Mouse (Mus musculus) midbrain, embryonic 12.5 days (tissue): ENCODE measurements around the gene Gm49450. TPM values are rescaled to one million over a fixed set of nuclear protein-coding genes. Genes with fewer than 3 reads are reported as not detected.
"Not testable (repeated sequence)": the region's sequence is repeated elsewhere in the genome, so short reads cannot be mapped to it uniquely, and the experiment has no call there.

Experiments used
- ATAC-seq: fragments of 200-750 bp; cut with Nextera tagmentation; 2 replicates; pipeline ENCODE4 v1.8.0; 2017; ENCODE audit warnings: low read depth, moderate TSS enrichment, moderate library complexity; ENCODE audit not compliant: low FRiP score
- H3K27ac ChIP-seq: fragments of 300-500 bp; sonication (generic); replicated peaks from 2 replicates; pipeline ENCODE4 v1.5.1; 2016; ENCODE audit warnings: mild to moderate bottlenecking
- H3K27me3 ChIP-seq: fragments of 300-500 bp; sonication (generic); 2 replicates; pipeline ENCODE4 v1.6.1; 2016; ENCODE audit warnings: mild to moderate bottlenecking
- H3K36me3 ChIP-seq: fragments of 300-500 bp; sonication (generic); 2 replicates; pipeline ENCODE4 v1.6.1; 2016
- H3K4me1 ChIP-seq: fragments of 300-500 bp; sonication (generic); 2 replicates; pipeline ENCODE4 v1.6.1; 2016
- H3K4me2 ChIP-seq: fragments of 300-500 bp; sonication (generic); replicated peaks from 2 replicates; pipeline ENCODE4 v1.6.1; 2016; ENCODE audit warnings: mild to moderate bottlenecking, moderate library complexity
- H3K4me3 ChIP-seq: fragments of 300-500 bp; sonication (generic); 2 replicates; pipeline ENCODE4 v1.5.1; 2016; ENCODE audit warnings: mild to moderate bottlenecking
- H3K9ac ChIP-seq: fragments of 300-500 bp; sonication (generic); replicated peaks from 2 replicates; pipeline ENCODE4 v1.6.1; 2016; ENCODE audit warnings: mild to moderate bottlenecking, moderate library complexity
- H3K9me3 ChIP-seq: fragments of 300-500 bp; sonication (generic); 2 replicates; pipeline ENCODE4 v1.6.1; 2016; ENCODE audit warnings: mild to moderate bottlenecking
- whole genome bisulfite sequencing: fragments of 180-500 bp; shearing (Covaris S2); methylation state at CpG from one replicate; pipeline ENCODE4 v1.1.7; 2016; 5-methylcytosine and 5-hydroxymethylcytosine counted together
- polyA plus RNA-seq: library from polyadenylated mRNA; unstranded; fragments of >200 nt; fragmentation: Nextera tagmentation; extraction: Ambion mirVana; gene quantifications from 2 replicates; pipeline ENCODE4 v1.2.1, GENCODE M21; 2016

Gm49450 gene
- polyA plus RNA-seq, 1 experiment from 2014 or later: not detected

DNA sequence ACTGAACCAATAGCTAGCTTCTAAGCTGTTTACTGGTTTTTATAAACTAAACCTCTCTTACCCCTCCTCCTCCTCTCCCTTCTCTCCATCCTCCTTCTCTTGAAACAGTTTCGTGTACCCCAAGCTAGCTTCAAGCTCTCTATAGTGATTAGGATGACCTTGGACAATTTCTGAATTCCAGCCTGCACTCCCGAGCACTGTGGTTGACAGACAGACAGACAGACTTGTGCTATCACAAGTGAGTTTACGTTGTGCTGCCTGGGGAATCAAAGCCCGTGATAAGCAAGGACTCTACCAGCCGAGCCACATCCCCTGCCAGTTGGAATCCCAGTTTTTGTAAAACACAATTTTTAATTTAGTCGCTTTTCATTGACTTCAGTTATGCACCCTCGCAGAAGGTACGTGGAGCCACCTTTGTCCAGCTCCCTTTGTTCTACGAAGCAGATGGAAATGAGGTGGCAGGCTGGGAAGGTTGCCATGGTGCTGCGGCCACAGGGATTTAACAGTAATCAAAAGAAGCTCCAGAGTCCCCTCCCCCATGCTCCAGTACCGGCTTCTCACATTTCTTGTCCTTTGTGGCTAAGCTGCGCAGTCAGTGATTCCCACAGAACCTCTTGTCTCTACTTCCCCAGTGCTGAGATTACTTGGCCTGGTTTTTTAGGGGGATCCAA, 15.5 kb upstream of the Gm49450 start:
- 3% methylated on average over 12 of the region's 12 CpGs for WGBS
- Histone ChIP-seq H3K9me3 (peaks cover 4% of the 10 kb centered on the region; the same call in 1 of the 2 replicates), H3K9ac (peak overlapping the region; percentile 59), H3K27ac (peak overlapping the region; percentile 99), H3K4me3 (peak overlapping the region; percentile 14; the same call in 1 of the 2 replicates), H3K4me2 (peak overlapping the region; percentile 46), H3K27me3 (no peaks in the 10 kb centered on the region), H3K4me1 (peaks cover 50% of the 10 kb centered on the region), H3K36me3 (no peaks in the 10 kb centered on the region)
- ATAC-seq: peak; percentile 91

DNA sequence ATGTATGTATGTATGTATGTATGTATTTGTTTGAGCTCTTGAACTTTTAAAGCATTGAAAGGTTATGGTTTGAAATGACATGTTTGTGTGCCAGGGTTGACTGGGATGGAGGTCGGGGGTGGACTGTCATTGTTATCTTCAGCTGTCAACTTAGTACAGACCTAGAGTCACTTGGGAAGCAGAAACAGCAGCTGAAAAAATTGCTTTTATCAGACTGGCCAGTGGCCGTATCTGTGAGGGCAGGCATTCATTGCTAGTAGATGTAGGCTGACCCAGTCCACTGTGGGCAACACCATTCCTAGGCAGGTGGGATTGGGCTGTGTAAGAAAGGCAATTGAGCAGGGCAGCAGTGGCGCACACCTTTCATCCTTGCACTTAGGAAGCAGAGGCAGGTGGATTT, 6.2 kb upstream of the Gm49450 start:
- no peak overlapping the region for H3K4me3 ChIP-seq
- no peaks in the 10 kb centered on the region for H3K27me3 ChIP-seq
- ATAC-seq: no peak
- no peak overlapping the region for H3K27ac ChIP-seq
- H3K9ac ChIP-seq: no peak overlapping the region
- peaks cover 17% of the 10 kb centered on the region for H3K4me1 ChIP-seq
- WGBS: 81% methylated on average over 3 of the region's 3 CpGs
- no peak overlapping the region for H3K4me2 ChIP-seq
- peaks cover 6% of the 10 kb centered on the region; the same call in 1 of the 2 replicates for H3K9me3 ChIP-seq
- H3K36me3 ChIP-seq: no peaks in the 10 kb centered on the region

GRCm38 (mm10) chr15:98958901-98959420, 5.6 kb upstream of the Gm49450 start:
- H3K27ac ChIP-seq: no peak overlapping the region
- H3K9ac ChIP-seq: no peak overlapping the region
- H3K4me1 ChIP-seq: peaks cover 21% of the 10 kb centered on the region
- no peak overlapping the region for H3K4me3 ChIP-seq
- no peaks in the 10 kb centered on the region for H3K36me3 ChIP-seq
- no peak overlapping the region for H3K4me2 ChIP-seq
- 95% methylated on average over 4 of the region's 4 CpGs for whole genome bisulfite sequencing
- peaks cover 3% of the 10 kb centered on the region; the same call in 1 of the 2 replicates for H3K9me3 ChIP-seq
- ATAC-seq: no peak
- H3K27me3 ChIP-seq: no peaks in the 10 kb centered on the region

DNA sequence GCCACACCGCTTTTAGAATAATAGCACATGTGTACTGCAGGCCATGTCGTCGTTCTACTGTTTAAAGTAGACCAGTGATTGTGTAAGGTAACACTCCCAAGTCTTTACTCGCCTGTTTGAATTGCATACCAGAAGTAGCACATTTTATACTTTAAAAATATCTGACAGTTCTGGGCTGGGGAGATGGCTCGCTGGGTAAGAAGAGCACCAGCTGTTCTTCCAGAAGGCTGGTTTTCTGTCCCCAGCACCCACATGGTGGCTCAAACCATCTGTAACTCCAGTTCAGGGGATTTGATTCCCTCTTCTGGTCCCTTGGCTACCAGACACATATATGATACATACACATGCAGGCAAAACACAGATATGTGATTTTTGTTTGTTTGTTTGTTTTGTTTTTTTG, 4.1 kb upstream of the Gm49450 start:
- peaks cover 21% of the 10 kb centered on the region for H3K4me1 ChIP-seq
- WGBS: 94% methylated on average over 5 of the region's 5 CpGs
- no peak overlapping the region for H3K27ac ChIP-seq
- H3K4me2 ChIP-seq: no peak overlapping the region
- no peak overlapping the region for H3K9ac ChIP-seq
- H3K27me3 ChIP-seq: no peaks in the 10 kb centered on the region
- H3K9me3 ChIP-seq: no peaks in the 10 kb centered on the region
- no peaks in the 10 kb centered on the region for H3K36me3 ChIP-seq
- H3K4me3 ChIP-seq: no peak overlapping the region
- ATAC-seq: no peak

DNA sequence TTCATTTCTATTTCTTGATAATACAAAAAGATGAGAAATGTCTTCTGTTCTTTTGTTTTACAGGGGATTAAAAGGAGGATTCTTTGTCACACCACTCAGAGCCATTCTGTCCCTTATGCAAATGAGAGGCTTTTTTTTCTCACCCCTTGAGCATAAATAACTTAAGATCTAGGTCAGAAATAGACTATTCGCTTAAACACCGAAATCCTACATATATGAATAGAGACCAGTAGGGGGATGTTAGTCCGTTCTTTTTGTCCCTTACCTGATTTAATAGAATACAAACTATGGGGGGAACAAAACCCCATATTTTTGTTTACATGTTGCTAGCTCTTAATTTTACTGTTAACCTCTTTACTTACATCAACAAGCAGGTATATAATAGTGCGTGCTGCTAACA, 2.6 kb upstream of the Gm49450 start:
- H3K9ac ChIP-seq: no peak overlapping the region
- no peaks in the 10 kb centered on the region for H3K27me3 ChIP-seq
- H3K27ac ChIP-seq: peak overlapping the region; percentile 98
- ATAC-seq: no peak
- H3K36me3 ChIP-seq: peaks cover 2% of the 10 kb centered on the region; the same call in 1 of the 2 replicates
- WGBS: 72% methylated on average over 4 of the region's 4 CpGs
- peak overlapping the region; percentile 58 for H3K4me2 ChIP-seq
- no peak overlapping the region for H3K4me3 ChIP-seq
- peaks cover 21% of the 10 kb centered on the region for H3K4me1 ChIP-seq
- H3K9me3 ChIP-seq: no peaks in the 10 kb centered on the region

- H3K9ac ChIP-seq: peak overlapping the region; percentile 67
- WGBS: 58% methylated on average over 4 of the region's 4 CpGs
- H3K36me3 ChIP-seq: peaks cover 4% of the 10 kb centered on the region; the same call in 1 of the 2 replicates
- no peaks in the 10 kb centered on the region for H3K9me3 ChIP-seq
- H3K27ac ChIP-seq: peak overlapping the region; percentile 98
- no peak for ATAC-seq
- H3K4me2 ChIP-seq: peak overlapping the region; percentile 58
- H3K4me1 ChIP-seq: peaks cover 21% of the 10 kb centered on the region
- peak overlapping the region; percentile 82 for H3K4me3 ChIP-seq
- H3K27me3 ChIP-seq: no peaks in the 10 kb centered on the region
Measured at GRCm38 (mm10) chr15:98955324-98955723, 2.0 kb upstream of the Gm49450 start.

DNA sequence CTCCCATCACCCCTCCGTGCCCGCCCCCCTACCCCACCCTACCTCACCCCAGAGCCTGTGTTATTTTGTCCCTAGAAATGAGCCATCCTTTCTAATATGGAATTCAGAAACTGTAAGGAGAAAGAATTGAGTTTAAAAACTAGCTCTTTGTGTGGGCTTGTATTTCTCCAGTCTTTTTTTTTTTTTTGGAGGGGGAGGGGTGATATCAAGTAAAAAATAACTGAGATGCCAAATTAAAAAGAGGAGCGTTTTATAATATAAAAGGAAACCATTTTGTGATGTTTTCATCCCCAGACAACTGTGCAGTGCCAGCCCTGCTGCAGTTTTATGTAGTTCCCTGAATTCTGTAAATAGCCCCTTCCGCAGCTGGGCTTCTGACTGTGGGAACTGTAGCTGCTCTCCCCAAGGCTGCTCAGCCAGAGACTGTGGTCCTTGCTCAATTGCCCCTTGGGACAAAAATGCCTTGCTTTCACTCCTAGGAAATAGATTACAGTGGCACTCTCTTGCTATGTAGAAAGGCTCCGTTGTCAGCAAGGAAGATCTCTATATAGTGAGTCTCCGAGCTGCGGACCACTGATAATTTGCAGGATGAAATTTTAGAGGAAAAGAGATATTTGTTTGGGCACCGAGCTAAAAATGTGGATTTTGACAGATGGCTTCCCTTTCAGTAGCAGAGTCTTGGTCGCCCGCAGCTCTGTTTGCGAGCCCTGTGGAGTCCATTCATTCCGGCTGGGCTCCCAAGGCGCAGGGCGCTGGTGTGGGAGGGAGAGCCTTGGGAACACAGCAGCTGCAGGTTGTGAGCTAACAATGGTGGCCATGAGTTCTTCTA, 1.3 kb upstream of the Gm49450 start:
- Histone ChIP-seq H3K4me3 (peak overlapping the region; percentile 82), H3K27ac (peak overlapping the region; percentile 98), H3K9me3 (no peaks in the 10 kb centered on the region), H3K4me1 (peaks cover 23% of the 10 kb centered on the region), H3K4me2 (peak overlapping the region; percentile 58), H3K36me3 (peaks cover 6% of the 10 kb centered on the region; the same call in 1 of the 2 replicates), H3K9ac (peak overlapping the region; percentile 67), H3K27me3 (no peaks in the 10 kb centered on the region)
- 5% methylated on average over 14 of the region's 14 CpGs for WGBS
- peak; percentile 3; the same call in 1 of the 2 replicates for ATAC-seq

DNA sequence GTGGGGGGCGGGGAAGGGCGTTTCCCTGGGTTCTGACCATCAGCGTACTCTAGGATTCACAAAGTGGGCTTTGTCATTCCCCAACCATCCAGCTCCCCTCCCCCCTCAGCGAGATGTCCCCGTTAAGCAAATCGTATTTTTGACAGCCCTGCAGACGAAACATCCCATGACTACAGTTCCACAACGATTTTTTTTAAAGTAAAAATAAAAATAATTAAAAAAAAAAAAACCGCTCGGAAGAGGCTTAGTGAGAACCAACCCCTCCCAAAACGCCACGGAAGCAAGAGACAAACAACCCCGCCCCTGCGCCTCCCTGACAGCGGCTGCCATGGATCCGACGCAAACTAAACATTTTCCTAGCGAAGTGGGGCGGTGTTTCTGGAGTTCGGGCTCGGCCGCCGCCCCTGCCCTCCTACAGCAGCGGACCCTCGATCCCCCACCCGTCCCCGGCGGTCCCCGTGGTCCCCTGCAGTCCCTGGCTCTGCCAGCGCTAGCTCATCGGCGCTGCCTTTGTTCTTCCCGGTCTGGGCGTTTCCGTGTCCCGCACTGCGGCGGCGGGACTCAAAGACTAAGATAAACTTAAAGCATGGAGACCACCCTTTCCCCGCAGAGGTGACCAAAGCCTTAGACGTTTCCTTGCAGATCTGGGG, 475 bp downstream of the Gm49450 start:
- ATAC-seq: peak; percentile 65
- H3K27me3 ChIP-seq: no peaks in the 10 kb centered on the region
- peaks cover 28% of the 10 kb centered on the region for H3K4me1 ChIP-seq
- H3K4me2 ChIP-seq: peak overlapping the region; percentile 62
- H3K9me3 ChIP-seq: no peaks in the 10 kb centered on the region
- WGBS: 1% methylated on average over 41 of the region's 41 CpGs
- peak overlapping the region; percentile 99 for H3K9ac ChIP-seq
- peak overlapping the region; percentile 98 for H3K27ac ChIP-seq
- peaks cover 13% of the 10 kb centered on the region for H3K36me3 ChIP-seq
- H3K4me3 ChIP-seq: peak overlapping the region; percentile 82

DNA sequence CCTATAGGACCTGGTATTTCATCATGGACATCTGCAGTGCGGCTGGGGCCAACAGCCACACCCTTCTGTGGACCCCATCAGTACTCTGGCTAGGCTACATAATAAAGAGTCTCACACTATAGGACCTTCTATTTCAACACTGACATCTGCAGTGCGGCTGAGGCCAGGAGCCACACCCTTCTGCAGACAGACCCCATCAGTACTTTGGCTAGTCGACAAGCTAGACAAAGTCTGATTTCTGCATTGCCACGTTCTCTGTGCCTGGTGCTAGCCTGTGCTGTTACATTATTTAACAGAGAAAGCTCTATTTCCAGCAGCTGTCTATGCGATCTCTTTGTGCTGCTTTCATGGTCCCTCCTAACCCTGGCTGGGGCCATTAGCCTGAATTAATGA, 1.3 kb downstream of the Gm49450 start:
- Histone ChIP-seq H3K27ac (peak overlapping the region; percentile 98), H3K36me3 (peaks cover 13% of the 10 kb centered on the region), H3K4me2 (peak overlapping the region; percentile 62), H3K9ac (peak overlapping the region; percentile 99), H3K4me1 (peaks cover 29% of the 10 kb centered on the region), H3K9me3 (no peaks in the 10 kb centered on the region), H3K4me3 (peak overlapping the region; percentile 82), H3K27me3 (no peaks in the 10 kb centered on the region)
- 3% methylated on average over 5 of the region's 5 CpGs for WGBS
- no peak for ATAC-seq

DNA sequence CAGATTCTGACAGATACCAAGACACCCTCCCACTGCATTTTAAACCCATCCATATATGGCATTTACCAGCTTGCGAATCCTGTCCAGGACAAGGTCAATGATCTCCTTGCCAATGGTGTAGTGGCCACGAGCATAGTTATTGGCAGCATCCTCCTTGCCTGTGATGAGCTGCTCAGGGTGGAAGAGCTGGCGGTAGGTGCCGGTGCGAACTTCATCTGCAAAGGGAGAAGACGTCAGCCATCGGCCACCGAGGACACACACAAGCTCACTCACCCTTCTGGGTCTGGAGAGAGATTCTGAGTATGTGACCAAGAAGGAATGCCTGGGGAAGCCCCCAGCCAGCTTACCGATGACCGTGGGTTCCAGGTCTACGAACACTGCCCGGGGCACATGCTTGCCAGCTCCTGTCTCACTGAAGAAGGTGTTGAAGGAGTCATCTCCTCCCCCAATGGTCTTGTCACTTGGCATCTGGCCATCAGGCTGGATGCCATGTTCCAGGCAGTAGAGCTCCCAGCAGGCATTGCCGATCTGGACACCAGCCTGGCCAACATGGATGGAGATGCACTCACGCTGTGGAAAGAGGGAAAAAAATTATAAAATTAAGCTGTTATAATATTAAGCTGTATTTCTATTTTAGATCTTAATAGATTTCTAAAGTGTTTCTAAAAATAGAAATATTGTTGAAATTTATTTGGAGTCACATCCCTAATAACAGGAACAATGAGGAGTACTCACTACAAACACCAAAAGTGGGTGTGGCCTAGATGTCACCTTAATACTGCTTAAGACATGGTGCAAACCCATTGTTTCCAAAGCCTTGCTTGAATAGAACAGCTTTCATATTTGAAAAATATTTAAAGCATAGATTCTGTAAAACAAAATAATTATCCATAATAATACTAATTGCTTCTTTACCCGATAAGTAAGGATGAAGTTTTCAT, 2.0 kb downstream of the Gm49450 start:
- WGBS: 80% methylated on average over 11 of the region's 15 CpGs
- Histone ChIP-seq H3K27ac (peak overlapping the region; percentile 98), H3K4me1 (peaks cover 27% of the 10 kb centered on the region), H3K36me3 (peaks cover 13% of the 10 kb centered on the region), H3K4me2 (peak overlapping the region; percentile 62), H3K9ac (peak overlapping the region; percentile 99), H3K4me3 (peak overlapping the region; percentile 82)
- H3K9me3 ChIP-seq, ATAC-seq, H3K27me3 ChIP-seq: not testable (repeated sequence)

- WGBS: 47% methylated on average over 3 of the region's 3 CpGs
- no peaks in the 10 kb centered on the region for H3K27me3 ChIP-seq
- no peak for ATAC-seq
- H3K4me2 ChIP-seq: peak overlapping the region; percentile 49
- H3K9me3 ChIP-seq: no peaks in the 10 kb centered on the region
- H3K4me1 ChIP-seq: peaks cover 12% of the 10 kb centered on the region
- peak overlapping the region; percentile 36 for H3K4me3 ChIP-seq
- peak overlapping the region; percentile 51; the same call in 1 of the 2 replicates for H3K9ac ChIP-seq
- H3K27ac ChIP-seq: peak overlapping the region; percentile 58
- H3K36me3 ChIP-seq: peaks cover 19% of the 10 kb centered on the region
Measured at GRCm38 (mm10) chr15:98949607-98949892, 3.8 kb downstream of the Gm49450 start.
